Mouse (Mus musculus) E14TG2a.4 (cell line): ENCODE measurements at regions not wholly inside any gene's neighbourhood (a gene's known extent, or its start where the extent isn't known, plus 50 kb on each side); places are given as distances from the start of the nearest gene placed in this dataset.

ENCODE experiments used
- H3K27me3 ChIP-seq: 2 replicates; pipeline ENCODE4 v1.6.1; 2014; ENCODE audit warnings: low read length, control low read depth; ENCODE audit not compliant: insufficient read depth
- H3K36me3 ChIP-seq: 2 replicates; pipeline ENCODE4 v1.6.1; 2014; ENCODE audit warnings: low read length, control low read depth; ENCODE audit not compliant: insufficient read depth
- H3K4me1 ChIP-seq: replicated peaks from 2 replicates; pipeline ENCODE4 v1.6.1; 2014; ENCODE audit warnings: low read depth, low read length, control low read depth
- H3K4me3 ChIP-seq: replicated peaks from 2 replicates; pipeline ENCODE4 v1.5.1; 2014; ENCODE audit warnings: mild to moderate bottlenecking, low read length
- H3K9me3 ChIP-seq: 2 replicates; pipeline ENCODE4 v1.6.1; 2014; ENCODE audit warnings: low read length, control low read depth
- CTCF ChIP-seq: conservative IDR thresholded peaks from 2 replicates; pipeline ENCODE4 v1.5.1; 2014; ENCODE audit warnings: low read length
- NANOG ChIP-seq: IDR thresholded peaks from 2 replicates; pipeline ENCODE4 v1.6.1; 2014; ENCODE audit warnings: borderline replicate concordance, low read length, mixed read lengths
- POU5F1 ChIP-seq: IDR thresholded peaks from 2 replicates; pipeline ENCODE4 v1.6.1; 2014; ENCODE audit warnings: low read length, borderline replicate concordance

GRCm38 (mm10) chr1:137750894-137751293 is 424.6 kb downstream of the Ptprc start:
- no peak for TF ChIP-seq POU5F1
- no peak for TF ChIP-seq CTCF
- TF ChIP-seq NANOG, result no peak
- Histone ChIP-seq H3K9me3 (no peaks in the 10 kb centered on the region), H3K4me3 (no peak overlapping the region), H3K27me3 (no peaks in the 10 kb centered on the region), H3K4me1 (no peaks in the 10 kb centered on the region), H3K36me3 (no peaks in the 10 kb centered on the region)

DNA sequence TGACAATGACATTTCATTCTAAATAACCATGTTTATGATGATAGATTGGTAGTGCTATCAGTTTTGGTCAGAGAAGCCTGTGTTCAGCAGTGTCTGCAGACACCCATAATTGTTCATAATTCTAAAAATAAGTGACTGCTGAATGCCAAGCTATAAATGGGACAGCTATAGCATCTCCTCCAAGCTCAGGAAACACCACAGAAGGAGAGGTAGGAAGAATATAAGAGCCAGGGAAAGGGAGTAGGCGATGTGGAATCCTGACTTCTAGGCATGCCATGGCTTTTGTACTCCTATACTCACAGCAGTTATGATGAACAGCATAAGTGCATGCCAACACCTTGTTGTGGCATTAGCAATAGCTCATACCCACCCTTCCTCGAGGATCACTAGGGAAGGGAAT is 429.4 kb downstream of the Ptprc start:
- H3K4me1 ChIP-seq, result no peaks in the 10 kb centered on the region
- no peak overlapping the region for H3K4me3 ChIP-seq
- no peaks in the 10 kb centered on the region for H3K9me3 ChIP-seq
- H3K27me3 ChIP-seq, result no peaks in the 10 kb centered on the region
- TF ChIP-seq NANOG (no peak), POU5F1 (no peak), CTCF (no peak)
- no peaks in the 10 kb centered on the region for H3K36me3 ChIP-seq

GRCm38 (mm10) chr1:137738157-137738851 is 437.2 kb downstream of the Ptprc start:
- Histone ChIP-seq H3K27me3 (no peaks in the 10 kb centered on the region), H3K4me1 (peaks cover 12% of the 10 kb centered on the region), H3K4me3 (no peak overlapping the region), H3K9me3 (no peaks in the 10 kb centered on the region), H3K36me3 (no peaks in the 10 kb centered on the region)
- TF ChIP-seq NANOG (peak; percentile 81; the same call in 1 of the 2 replicates), CTCF (no peak)

DNA sequence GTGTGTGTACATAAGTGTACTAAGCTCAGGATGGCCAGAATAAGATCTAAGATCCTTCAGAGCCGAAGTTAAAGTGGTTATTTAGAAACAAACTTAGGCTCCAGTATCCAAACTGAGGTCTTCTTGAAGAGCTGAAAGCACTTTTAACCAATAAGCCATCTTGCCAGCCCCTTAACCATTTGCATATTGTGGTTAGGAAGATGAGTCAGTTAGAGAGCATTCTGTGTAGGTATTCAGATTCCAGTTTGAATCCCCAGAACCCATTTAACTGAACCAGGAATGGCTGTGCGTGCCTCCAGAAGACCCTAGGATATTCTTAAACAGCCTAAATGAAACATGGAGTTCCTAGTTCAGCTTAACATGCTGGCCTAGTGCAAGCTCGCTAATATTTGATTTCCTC is 471.6 kb downstream of the Ptprc start:
- no peaks in the 10 kb centered on the region for H3K27me3 ChIP-seq
- H3K9me3 ChIP-seq, result no peaks in the 10 kb centered on the region
- H3K36me3 ChIP-seq, result no peaks in the 10 kb centered on the region
- no peaks in the 10 kb centered on the region for H3K4me1 ChIP-seq
- no peak for TF ChIP-seq POU5F1
- TF ChIP-seq NANOG, result no peak
- no peak for TF ChIP-seq CTCF
- no peak overlapping the region for H3K4me3 ChIP-seq

- no peaks in the 10 kb centered on the region for H3K27me3 ChIP-seq
- H3K4me1 ChIP-seq, result peaks cover 11% of the 10 kb centered on the region
- TF ChIP-seq POU5F1 (no peak), NANOG (no peak), CTCF (no peak)
- H3K36me3 ChIP-seq, result no peaks in the 10 kb centered on the region
- no peak overlapping the region for H3K4me3 ChIP-seq
- no peaks in the 10 kb centered on the region for H3K9me3 ChIP-seq
Measured at GRCm38 (mm10) chr1:137698876-137699275, 476.6 kb downstream of the Ptprc start.

- Histone ChIP-seq H3K27me3 (no peaks in the 10 kb centered on the region), H3K9me3 (no peaks in the 10 kb centered on the region), H3K36me3 (no peaks in the 10 kb centered on the region), H3K4me3 (no peak overlapping the region), H3K4me1 (peaks cover 11% of the 10 kb centered on the region)
- TF ChIP-seq CTCF (no peak), POU5F1 (no peak), NANOG (no peak)
Measured at GRCm38 (mm10) chr1:137697289-137697688, 478.2 kb downstream of the Ptprc start.

GRCm38 (mm10) chr1:137696796-137697195 is 478.7 kb downstream of the Ptprc start:
- Histone ChIP-seq H3K4me1 (peaks cover 11% of the 10 kb centered on the region), H3K27me3 (no peaks in the 10 kb centered on the region), H3K9me3 (no peaks in the 10 kb centered on the region), H3K4me3 (no peak overlapping the region), H3K36me3 (no peaks in the 10 kb centered on the region)
- TF ChIP-seq CTCF, result no peak
- TF ChIP-seq POU5F1, result no peak
- TF ChIP-seq NANOG, result no peak

DNA sequence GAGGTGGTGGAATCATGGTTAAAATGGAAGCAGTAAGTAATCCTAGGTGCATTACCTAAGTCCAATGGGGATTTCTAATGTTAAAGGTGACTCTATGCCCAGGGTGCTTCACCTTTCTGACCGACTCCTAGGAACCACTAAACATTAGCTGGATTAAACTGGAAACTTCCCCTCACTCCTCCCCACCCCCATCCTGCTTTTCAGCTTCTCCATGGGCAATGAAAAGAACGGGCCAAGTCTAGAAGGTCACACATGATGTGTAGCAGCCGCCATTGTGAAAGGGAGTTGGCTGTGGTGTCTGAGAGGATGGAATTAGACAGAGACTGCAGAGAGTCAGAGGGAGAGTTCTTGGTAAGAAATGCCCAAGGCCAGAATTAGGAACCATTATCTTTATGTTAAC is 479.8 kb downstream of the Ptprc start:
- Histone ChIP-seq H3K9me3 (no peaks in the 10 kb centered on the region), H3K27me3 (no peaks in the 10 kb centered on the region), H3K36me3 (no peaks in the 10 kb centered on the region), H3K4me1 (peaks cover 11% of the 10 kb centered on the region), H3K4me3 (no peak overlapping the region)
- TF ChIP-seq CTCF, result no peak
- TF ChIP-seq NANOG, result peak; percentile 17; the same call in 1 of the 2 replicates
- TF ChIP-seq POU5F1, result no peak

- Histone ChIP-seq H3K4me3 (no peak overlapping the region), H3K36me3 (no peaks in the 10 kb centered on the region), H3K27me3 (no peaks in the 10 kb centered on the region), H3K9me3 (no peaks in the 10 kb centered on the region), H3K4me1 (peaks cover 11% of the 10 kb centered on the region)
- no peak for TF ChIP-seq CTCF
- no peak for TF ChIP-seq NANOG
- TF ChIP-seq POU5F1, result no peak
Measured at GRCm38 (mm10) chr1:137692525-137692924, 483.0 kb downstream of the Ptprc start.
